Mouse (Mus musculus): ENCODE measurements around the gene Ralgapa2. TPM values are rescaled to one million over a fixed set of nuclear protein-coding genes. Genes with fewer than 3 reads are reported as not detected.
A peak's percentile ranks its signal among the peaks of the same experiment; 100 is the strongest.

Gene Ralgapa2
- polyA plus RNA-seq, 1 experiment from 2014 or later: 10.6 TPM

DNA sequence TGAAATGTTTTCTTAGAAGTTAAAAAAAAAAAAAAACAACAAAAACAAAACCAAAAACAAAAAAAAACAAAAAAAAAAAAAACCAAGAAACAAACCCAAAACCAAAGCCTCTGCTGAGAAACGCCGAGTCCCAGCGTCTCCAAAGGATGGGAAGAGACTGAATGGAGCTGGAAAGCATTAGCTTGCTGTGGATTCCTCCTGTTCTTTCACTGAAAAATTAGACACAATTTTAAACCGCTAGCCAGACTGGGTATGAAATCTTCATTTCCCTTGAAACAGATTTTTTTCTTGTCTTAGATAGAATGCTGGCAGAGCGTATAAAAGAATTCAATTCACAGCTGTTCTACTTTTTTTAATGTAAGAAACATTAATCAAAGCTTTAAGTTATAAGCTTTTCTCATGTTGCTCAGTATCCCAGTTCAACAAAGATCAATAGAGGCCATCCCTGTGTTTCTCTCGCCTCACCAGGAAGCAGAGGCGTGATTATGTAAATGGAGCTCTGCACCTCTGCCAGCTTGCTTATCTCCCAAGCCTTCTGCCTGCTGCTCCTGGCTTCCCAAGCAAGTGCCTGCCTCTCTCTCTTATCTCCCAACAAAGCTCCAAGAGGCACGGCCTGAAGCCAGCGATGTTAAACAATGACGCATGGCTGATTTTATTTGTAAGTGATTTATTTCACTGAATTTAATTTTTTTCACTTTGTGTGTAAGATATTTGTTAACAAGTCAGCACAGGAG is 253.2 kb downstream of the Ralgapa2 start:
- ATAC-seq (replicated peaks; ENCODE audit: insufficient number of reproducible peaks, low FRiP score, low TSS enrichment): no peak
- H3K27ac ChIP-seq (ENCODE audit: low read depth, low read length): no peak overlapping the region

DNA sequence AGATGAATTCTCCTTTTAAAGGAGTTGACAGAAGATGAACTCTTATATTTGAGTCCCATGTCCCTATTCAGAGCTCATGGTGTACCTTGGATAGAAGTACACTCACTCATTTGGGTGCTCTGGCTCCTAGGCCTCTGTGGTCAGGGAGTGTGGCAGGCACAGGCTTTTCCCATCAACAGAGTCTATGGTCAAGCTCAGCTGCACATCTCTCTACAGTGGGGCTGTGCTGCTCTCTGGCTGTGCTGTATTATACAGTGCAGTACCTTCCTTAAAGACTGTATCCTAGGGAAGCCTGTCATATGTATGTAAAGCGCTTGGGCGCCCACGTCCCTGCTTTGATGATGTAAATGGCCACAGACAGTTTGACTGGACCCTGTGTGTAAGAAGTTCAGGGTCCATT is 254.5 kb downstream of the Ralgapa2 start:
- WGBS (ENCODE audit: insufficient replicate concordance): 85% methylated on average over 3 of the region's 3 CpGs
- H3K4me2 ChIP-seq: no peak overlapping the region
- no peak for ATAC-seq (replicated peaks; ENCODE audit: insufficient number of reproducible peaks, low FRiP score, low TSS enrichment)
- no peak overlapping the region for H3K4me3 ChIP-seq (ENCODE audit: low read depth, low read length)
- H3K4me1 ChIP-seq (ENCODE audit: control insufficient read depth, insufficient read depth, low read length): peaks cover 18% of the 10 kb centered on the region
- no peaks in the 10 kb centered on the region for H3K27me3 ChIP-seq (ENCODE audit: control insufficient read depth, insufficient read depth, low read length)
- no peaks in the 10 kb centered on the region for H3K9me3 ChIP-seq (replicated peaks; ENCODE audit: control insufficient read depth, low read length)
- no peak overlapping the region for H3K9ac ChIP-seq (ENCODE audit: low read depth, low read length)
- H3K27ac ChIP-seq (ENCODE audit: low read depth, low read length): no peak overlapping the region
- no peaks in the 10 kb centered on the region for H3K36me3 ChIP-seq (ENCODE audit: control insufficient read depth, insufficient read depth, low read length)

More for the DNA sequence above, 253.2 kb downstream of the Ralgapa2 start:
- H3K4me3 ChIP-seq (ENCODE audit: low read depth, low read length): no peak overlapping the region
- no peak overlapping the region for H3K9ac ChIP-seq (ENCODE audit: low read depth, low read length)
- no peaks in the 10 kb centered on the region for H3K27me3 ChIP-seq (ENCODE audit: control insufficient read depth, insufficient read depth, low read length)
- no peaks in the 10 kb centered on the region for H3K9me3 ChIP-seq (replicated peaks; ENCODE audit: control insufficient read depth, low read length)
- WGBS (ENCODE audit: insufficient replicate concordance): 21% methylated on average over 10 of the region's 10 CpGs
- H3K4me2 ChIP-seq: peak overlapping the region; percentile 29
- H3K36me3 ChIP-seq (ENCODE audit: control insufficient read depth, insufficient read depth, low read length): no peaks in the 10 kb centered on the region
- H3K4me1 ChIP-seq (ENCODE audit: control insufficient read depth, insufficient read depth, low read length): peaks cover 18% of the 10 kb centered on the region

- H3K27me3 ChIP-seq (ENCODE audit: control insufficient read depth, insufficient read depth, low read length): no peaks in the 10 kb centered on the region
- 39% methylated on average over 3 of the region's 3 CpGs for WGBS (ENCODE audit: insufficient replicate concordance)
These were observed 255.1 kb downstream of the Ralgapa2 start for GRCm38 (mm10) chr2:146257037-146257436.

DNA sequence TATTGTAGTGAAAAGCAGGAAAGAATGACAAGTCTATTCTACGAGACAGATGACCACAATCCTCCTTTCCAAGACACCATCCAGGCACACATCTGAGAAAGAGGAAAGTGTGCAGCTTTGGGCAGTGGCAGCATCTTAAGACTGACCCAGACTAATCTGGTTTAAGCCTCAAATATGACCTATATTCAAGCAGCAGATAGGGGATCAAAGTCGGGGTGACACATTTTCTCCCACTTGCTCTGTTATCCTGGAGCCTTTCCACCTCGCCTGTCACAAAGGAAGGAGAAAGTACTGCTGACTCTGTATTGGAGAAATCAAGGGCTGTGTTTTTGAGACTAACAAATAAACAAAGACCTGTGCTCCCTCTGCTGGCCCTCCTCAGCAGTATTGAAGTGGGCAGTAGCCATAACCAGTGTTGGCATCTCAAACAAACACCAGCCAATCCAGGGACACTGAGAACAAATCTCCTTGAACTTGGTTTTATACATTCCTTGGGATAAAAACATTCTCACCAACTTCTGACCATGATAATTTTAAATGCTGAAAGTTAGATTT is 255.7 kb downstream of the Ralgapa2 start:
- Histone ChIP-seq H3K9ac (ENCODE audit: low read depth, low read length) (no peak overlapping the region), H3K36me3 (ENCODE audit: control insufficient read depth, insufficient read depth, low read length) (no peaks in the 10 kb centered on the region), H3K27me3 (ENCODE audit: control insufficient read depth, insufficient read depth, low read length) (no peaks in the 10 kb centered on the region), H3K27ac (ENCODE audit: low read depth, low read length) (no peak overlapping the region), H3K9me3 (replicated peaks; ENCODE audit: control insufficient read depth, low read length) (no peaks in the 10 kb centered on the region), H3K4me3 (ENCODE audit: low read depth, low read length) (no peak overlapping the region), H3K4me1 (ENCODE audit: control insufficient read depth, insufficient read depth, low read length) (peaks cover 18% of the 10 kb centered on the region), H3K4me2 (no peak overlapping the region)
- WGBS (ENCODE audit: insufficient replicate concordance): 56% methylated on average over 3 of the region's 3 CpGs
- no peak for ATAC-seq (replicated peaks; ENCODE audit: insufficient number of reproducible peaks, low FRiP score, low TSS enrichment)

More at GRCm38 (mm10) chr2:146257037-146257436, 255.1 kb downstream of the Ralgapa2 start:
- no peaks in the 10 kb centered on the region for H3K9me3 ChIP-seq (replicated peaks; ENCODE audit: control insufficient read depth, low read length)
- no peak overlapping the region for H3K4me3 ChIP-seq (ENCODE audit: low read depth, low read length)
- H3K4me2 ChIP-seq: no peak overlapping the region
- H3K4me1 ChIP-seq (ENCODE audit: control insufficient read depth, insufficient read depth, low read length): peaks cover 18% of the 10 kb centered on the region
- no peak for ATAC-seq (replicated peaks; ENCODE audit: insufficient number of reproducible peaks, low FRiP score, low TSS enrichment)
- no peak overlapping the region for H3K9ac ChIP-seq (ENCODE audit: low read depth, low read length)
- H3K36me3 ChIP-seq (ENCODE audit: control insufficient read depth, insufficient read depth, low read length): no peaks in the 10 kb centered on the region
- no peak overlapping the region for H3K27ac ChIP-seq (ENCODE audit: low read depth, low read length)

DNA sequence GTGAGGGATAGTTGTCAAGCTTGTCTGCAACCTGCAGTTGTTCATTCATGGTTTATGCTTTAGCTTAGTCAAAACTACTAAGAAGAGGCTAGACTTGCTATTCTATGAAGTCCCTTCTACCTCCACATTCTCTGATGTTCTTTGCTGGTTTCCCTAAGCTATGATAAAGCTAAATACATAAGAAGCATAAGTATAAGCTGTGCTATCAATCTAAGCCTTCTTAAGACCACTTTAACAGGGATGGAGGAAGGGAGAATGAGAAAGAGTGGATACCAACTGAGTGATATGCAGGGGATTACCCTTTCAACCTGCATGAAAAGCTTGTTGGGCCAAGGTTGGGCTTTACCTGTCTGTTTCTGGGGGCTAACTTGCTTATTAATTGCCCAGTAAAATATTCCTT is 256.5 kb downstream of the Ralgapa2 start:
- H3K4me1 ChIP-seq (ENCODE audit: control insufficient read depth, insufficient read depth, low read length): peaks cover 18% of the 10 kb centered on the region
- H3K4me3 ChIP-seq (ENCODE audit: low read depth, low read length): no peak overlapping the region
- no peaks in the 10 kb centered on the region for H3K36me3 ChIP-seq (ENCODE audit: control insufficient read depth, insufficient read depth, low read length)
- ATAC-seq (replicated peaks; ENCODE audit: insufficient number of reproducible peaks, low FRiP score, low TSS enrichment): no peak
- no peaks in the 10 kb centered on the region for H3K27me3 ChIP-seq (ENCODE audit: control insufficient read depth, insufficient read depth, low read length)
- H3K9ac ChIP-seq (ENCODE audit: low read depth, low read length): no peak overlapping the region
- H3K4me2 ChIP-seq: no peak overlapping the region
- no peaks in the 10 kb centered on the region for H3K9me3 ChIP-seq (replicated peaks; ENCODE audit: control insufficient read depth, low read length)
- no peak overlapping the region for H3K27ac ChIP-seq (ENCODE audit: low read depth, low read length)

DNA sequence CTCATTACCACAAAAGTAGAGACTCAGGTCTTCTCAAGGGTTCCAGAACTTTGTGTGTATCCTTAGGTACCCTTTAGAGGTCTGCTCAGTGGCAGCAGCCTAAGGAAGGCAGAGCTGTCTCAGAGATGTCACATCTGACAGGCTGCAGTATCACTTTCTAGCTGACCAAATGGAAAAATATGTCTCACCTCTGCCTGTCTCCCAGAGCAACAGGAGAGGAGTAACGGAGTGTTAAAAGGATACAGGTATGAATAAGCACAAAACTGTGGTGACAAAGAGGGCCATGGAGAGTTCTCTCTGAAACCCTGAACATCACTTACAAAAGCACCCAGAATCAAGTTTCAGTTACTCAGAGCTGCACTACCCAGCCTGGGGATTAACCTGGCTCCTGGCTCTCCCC is 257.8 kb downstream of the Ralgapa2 start:
- Histone ChIP-seq H3K27me3 (ENCODE audit: control insufficient read depth, insufficient read depth, low read length) (no peaks in the 10 kb centered on the region), H3K4me1 (ENCODE audit: control insufficient read depth, insufficient read depth, low read length) (peaks cover 14% of the 10 kb centered on the region), H3K9me3 (replicated peaks; ENCODE audit: control insufficient read depth, low read length) (no peaks in the 10 kb centered on the region), H3K36me3 (ENCODE audit: control insufficient read depth, insufficient read depth, low read length) (no peaks in the 10 kb centered on the region), H3K27ac (ENCODE audit: low read depth, low read length) (no peak overlapping the region), H3K4me2 (no peak overlapping the region), H3K9ac (ENCODE audit: low read depth, low read length) (no peak overlapping the region), H3K4me3 (ENCODE audit: low read depth, low read length) (no peak overlapping the region)
- 63% methylated on average over 1 of the region's 1 CpGs for WGBS (ENCODE audit: insufficient replicate concordance)
- no peak for ATAC-seq (replicated peaks; ENCODE audit: insufficient number of reproducible peaks, low FRiP score, low TSS enrichment)

GRCm38 (mm10) chr2:146250236-146250904 is 261.8 kb downstream of the Ralgapa2 start:
- no peak overlapping the region for H3K9ac ChIP-seq (ENCODE audit: low read depth, low read length)
- no peak overlapping the region for H3K4me2 ChIP-seq
- 77% methylated on average over 6 of the region's 6 CpGs for WGBS (ENCODE audit: insufficient replicate concordance)
- H3K4me1 ChIP-seq (ENCODE audit: control insufficient read depth, insufficient read depth, low read length): peaks cover 11% of the 10 kb centered on the region
- H3K36me3 ChIP-seq (ENCODE audit: control insufficient read depth, insufficient read depth, low read length): no peaks in the 10 kb centered on the region
- H3K27me3 ChIP-seq (ENCODE audit: control insufficient read depth, insufficient read depth, low read length): no peaks in the 10 kb centered on the region
- ATAC-seq (replicated peaks; ENCODE audit: insufficient number of reproducible peaks, low FRiP score, low TSS enrichment): no peak
- no peak overlapping the region for H3K4me3 ChIP-seq (ENCODE audit: low read depth, low read length)
- H3K9me3 ChIP-seq (replicated peaks; ENCODE audit: control insufficient read depth, low read length): no peaks in the 10 kb centered on the region
- no peak overlapping the region for H3K27ac ChIP-seq (ENCODE audit: low read depth, low read length)

DNA sequence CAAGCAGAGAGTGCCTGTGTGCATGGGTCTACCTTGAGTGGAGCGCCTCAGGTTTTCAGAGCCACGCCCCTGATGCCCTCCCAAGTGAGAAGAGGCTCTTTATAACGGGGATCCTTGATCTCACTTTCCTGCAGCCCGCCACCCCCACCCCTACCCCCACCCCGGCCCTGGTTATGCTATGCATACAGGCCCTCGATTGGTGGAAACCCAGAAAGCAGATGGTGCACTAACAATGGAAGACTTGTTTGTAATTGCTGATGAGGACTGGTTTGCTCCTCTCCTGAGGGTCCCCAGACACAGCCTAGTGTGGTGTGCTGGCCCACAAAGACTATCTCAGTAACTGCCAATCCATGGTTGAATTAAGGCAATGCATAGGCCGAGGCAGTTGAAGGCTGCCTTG is 263.1 kb downstream of the Ralgapa2 start:
- ATAC-seq (replicated peaks; ENCODE audit: insufficient number of reproducible peaks, low FRiP score, low TSS enrichment): no peak
- Histone ChIP-seq H3K4me3 (ENCODE audit: low read depth, low read length) (no peak overlapping the region), H3K27ac (ENCODE audit: low read depth, low read length) (no peak overlapping the region), H3K9me3 (replicated peaks; ENCODE audit: control insufficient read depth, low read length) (no peaks in the 10 kb centered on the region), H3K4me2 (no peak overlapping the region), H3K4me1 (ENCODE audit: control insufficient read depth, insufficient read depth, low read length) (peaks cover 18% of the 10 kb centered on the region), H3K36me3 (ENCODE audit: control insufficient read depth, insufficient read depth, low read length) (no peaks in the 10 kb centered on the region; the same call in 1 of the 2 replicates), H3K9ac (ENCODE audit: low read depth, low read length) (no peak overlapping the region), H3K27me3 (ENCODE audit: control insufficient read depth, insufficient read depth, low read length) (no peaks in the 10 kb centered on the region)
- 85% methylated on average over 7 of the region's 7 CpGs for WGBS (ENCODE audit: insufficient replicate concordance)

Measured in heart, embryonic 11.5 days (tissue).